9 mouse cellular contexts compared by ENCODE assay signal in genomic region chr11:101230526-101230925, GRCm38 (mm10). TPM values are rescaled to one million over a fixed set of nuclear protein-coding genes. Genes with fewer than 3 reads are reported as not detected.
DNase-seq lines count a peak whose midpoint lies in the region; ATAC-seq and TF ChIP-seq lines count a peak whose summit lies in the region.
"Had no signal": no experiment of that assay in that cellular context is flagged by ENCODE, and none has a peak within 500 bp of the region (broad histone marks: within the 10 kb centered on the region; RNA-seq: fewer than 3 reads in every experiment).

No protein-coding gene starts in this region.

- peak overlapping the region; percentile 27; the same call in 1 of the 2 replicates for H3K4me3 ChIP-seq in heart, embryonic 10.5 days
- H3K4me3 ChIP-seq in C2C12 (ENCODE audit: insufficient read depth, poor library complexity, severe bottlenecking) = no peak overlapping the region
- no peak overlapping the region for H3K4me3 ChIP-seq in embryonic facial prominence, embryonic 15.5 days (replicated peaks)
- H3K4me3 ChIP-seq in limb, embryonic 15.5 days = no peak overlapping the region

- ATAC-seq in embryonic facial prominence, embryonic 15.5 days (ENCODE audit: insufficient number of reproducible peaks, low FRiP score, low TSS enrichment, low read depth) = 0 out of 2 replicates have a peak, but pooled peaks have one; percentile 5
- no peak for ATAC-seq in limb, embryonic 15.5 days (ENCODE audit: insufficient number of reproducible peaks, low FRiP score, low TSS enrichment, low read depth)
- ATAC-seq in erythroblast, adult 5-6 weeks (replicated peaks; ENCODE audit: low FRiP score, poor library complexity, severe bottlenecking) = no peak

- TF ChIP-seq CTCF in C2C12 (IDR thresholded peaks at IDR 0.05; ENCODE audit: control insufficient read depth, insufficient read depth, insufficient read length) = no peak

- H3K9ac ChIP-seq in embryonic facial prominence, embryonic 15.5 days = no peak overlapping the region
- no peak overlapping the region for H3K9ac ChIP-seq in limb, embryonic 15.5 days

- WGBS in heart, embryonic 10.5 days = 25% methylated on average over 5 of the region's 5 CpGs
- whole genome bisulfite sequencing in embryonic facial prominence, embryonic 15.5 days = 10% methylated on average over 5 of the region's 5 CpGs
- 25% methylated on average over 5 of the region's 5 CpGs for WGBS in limb, embryonic 15.5 days

- no peak overlapping the region for H3ac ChIP-seq in C2C12 (ENCODE audit: control insufficient read depth, insufficient read length, low read depth)

- H3K79me3 ChIP-seq in C2C12 (ENCODE audit: low read depth) = no peaks in the 10 kb centered on the region

- peaks cover 4% of the 10 kb centered on the region for H3K79me2 ChIP-seq in C2C12 (ENCODE audit: control insufficient read depth, insufficient read depth)

- no peaks in the 10 kb centered on the region for H3K9me3 ChIP-seq in heart, embryonic 10.5 days
- H3K9me3 ChIP-seq in embryonic facial prominence, embryonic 15.5 days (replicated peaks) = no peaks in the 10 kb centered on the region
- H3K9me3 ChIP-seq in limb, embryonic 15.5 days = no peaks in the 10 kb centered on the region

- H3K4me1 ChIP-seq in heart, embryonic 10.5 days = peaks cover 43% of the 10 kb centered on the region
- peaks cover 36% of the 10 kb centered on the region for H3K4me1 ChIP-seq in embryonic facial prominence, embryonic 15.5 days
- H3K4me1 ChIP-seq in limb, embryonic 15.5 days = peaks cover 34% of the 10 kb centered on the region

- no peak for DNase-seq in heart, embryonic 10.5 days (ENCODE audit: low spot score)
- DNase-seq in heart, postnatal 4 days = no peak
- DNase-seq in retina, postnatal 1 day = no peak
- DNase-seq in layer of hippocampus, postnatal 14 days (ENCODE audit: low spot score in 2 of 2) = no peak
- DNase-seq: thymus, adult 18-20 months had no signal

- no peaks in the 10 kb centered on the region for H3K36me3 ChIP-seq in heart, embryonic 10.5 days
- H3K36me3 ChIP-seq in C2C12 (ENCODE audit: control insufficient read depth, insufficient read depth) = no peaks in the 10 kb centered on the region
- H3K36me3 ChIP-seq in embryonic facial prominence, embryonic 15.5 days = no peaks in the 10 kb centered on the region
- no peaks in the 10 kb centered on the region for H3K36me3 ChIP-seq in limb, embryonic 15.5 days

- H3K4me2 ChIP-seq in embryonic facial prominence, embryonic 15.5 days (replicated peaks) = peak overlapping the region; percentile 38
- peak overlapping the region; percentile 37 for H3K4me2 ChIP-seq in limb, embryonic 15.5 days

- H3K27ac ChIP-seq in heart, embryonic 10.5 days = peak overlapping the region; percentile 87
- H3K27ac ChIP-seq in embryonic facial prominence, embryonic 15.5 days (replicated peaks) = peak overlapping the region; percentile 92
- H3K27ac ChIP-seq in limb, embryonic 15.5 days = peak overlapping the region; percentile 78

- H3K27me3 ChIP-seq in heart, embryonic 10.5 days (ENCODE audit: insufficient read depth, poor library complexity, severe bottlenecking) = no peaks in the 10 kb centered on the region
- no peaks in the 10 kb centered on the region for H3K27me3 ChIP-seq in C2C12 (ENCODE audit: control insufficient read depth, insufficient read depth, insufficient read length)
- H3K27me3 ChIP-seq in embryonic facial prominence, embryonic 15.5 days = no peaks in the 10 kb centered on the region
- no peaks in the 10 kb centered on the region for H3K27me3 ChIP-seq in limb, embryonic 15.5 days

TF ChIP-seq in C2C12, 6 proteins besides CTCF, POLR2A, EP300 and RAD21:
- TF ChIP-seq MAX (IDR thresholded peaks at IDR 0.05) (no peak), FOSL1 (IDR thresholded peaks at IDR 0.05; ENCODE audit: insufficient read depth, low read length, poor library complexity, severe bottlenecking) (no peak), USF1 (IDR thresholded peaks at IDR 0.05; ENCODE audit: low read depth) (peak; percentile 30)
TF ChIP-seq in C2C12: peak in this region for 1.

RNA-seq across cellular contexts. Expression of gene Ezh1, which starts 4.3 kb away (rescaled TPM):
- polyA plus RNA-seq in heart, embryonic 10.5 days (2016; fragmentation: Nextera tagmentation; extraction: Ambion mirVana) = 12.9 and 13.3 TPM in 2 replicates
- 10 to 100 TPM; 14.7 to 15.0 TPM for total RNA-seq in heart, postnatal 4 days (2021)
- 4.5 TPM for polyA plus RNA-seq in C2C12 (2012; fragmentation: generic; extraction: Trizol)
- 16.5 and 18.7 TPM in 2 replicates for polyA plus RNA-seq in embryonic facial prominence, embryonic 15.5 days (2015; fragmentation: Nextera tagmentation; extraction: Ambion mirVana)
- polyA plus RNA-seq in limb, embryonic 15.5 days (2015; fragmentation: Nextera tagmentation; extraction: Ambion mirVana) = 15.6 and 17.6 TPM in 2 replicates
- 10 to 100 TPM; 38.2 to 40.0 TPM for total RNA-seq in layer of hippocampus, postnatal 14 days (2021)
- total RNA-seq in erythroblast, adult 5-6 weeks (2015; ENCODE audit: low replicate concordance) = 161 and 177 TPM in 2 replicates
- total RNA-seq in erythroblast, adult 5-6 weeks (2017; ENCODE audit: low replicate concordance) = 208 and 251 TPM in 2 replicates

RNA-seq across cellular contexts. Expression of gene Ramp2, which starts 15.3 kb away (rescaled TPM):
- 166 and 202 TPM in 2 replicates for polyA plus RNA-seq in heart, embryonic 10.5 days (2016; fragmentation: Nextera tagmentation; extraction: Ambion mirVana)
- total RNA-seq in heart, postnatal 4 days (2021) = 100 to 1,000 TPM; 122 to 134 TPM
- polyA plus RNA-seq in C2C12 (2012; fragmentation: generic; extraction: Trizol) = 0.66 TPM
- polyA plus RNA-seq in embryonic facial prominence, embryonic 15.5 days (2015; fragmentation: Nextera tagmentation; extraction: Ambion mirVana) = 138 and 139 TPM in 2 replicates
- polyA plus RNA-seq in limb, embryonic 15.5 days (2015; fragmentation: Nextera tagmentation; extraction: Ambion mirVana) = 99.6 and 110 TPM in 2 replicates
- 10 to 100 TPM; 74.0 to 75.7 TPM for total RNA-seq in layer of hippocampus, postnatal 14 days (2021)
- total RNA-seq in erythroblast, adult 5-6 weeks (2015; ENCODE audit: low replicate concordance) = 2.7 TPM in 1 of 2 replicates, not detected in the other
- not detected in 2 replicates for total RNA-seq in erythroblast, adult 5-6 weeks (2017; ENCODE audit: low replicate concordance)

RNA-seq across cellular contexts. Expression of gene Vps25, which starts 23.0 kb away (rescaled TPM):
- 130 and 137 TPM in 2 replicates for polyA plus RNA-seq in heart, embryonic 10.5 days (2016; fragmentation: Nextera tagmentation; extraction: Ambion mirVana)
- total RNA-seq in heart, postnatal 4 days (2021) = 10 to 100 TPM; 87.6 to 88.7 TPM
- polyA plus RNA-seq in C2C12 (2012; fragmentation: generic; extraction: Trizol) = 116 TPM
- polyA plus RNA-seq in embryonic facial prominence, embryonic 15.5 days (2015; fragmentation: Nextera tagmentation; extraction: Ambion mirVana) = 122 and 133 TPM in 2 replicates
- 112 and 120 TPM in 2 replicates for polyA plus RNA-seq in limb, embryonic 15.5 days (2015; fragmentation: Nextera tagmentation; extraction: Ambion mirVana)
- total RNA-seq in layer of hippocampus, postnatal 14 days (2021) = 10 to 100 TPM; 72.3 to 80.9 TPM
- total RNA-seq in erythroblast, adult 5-6 weeks (2015; ENCODE audit: low replicate concordance) = 83.8 and 91.5 TPM in 2 replicates
- total RNA-seq in erythroblast, adult 5-6 weeks (2017; ENCODE audit: low replicate concordance) = 25.0 and 31.3 TPM in 2 replicates

RNA-seq across cellular contexts. Expression of gene Wnk4, which starts 29.8 kb away (rescaled TPM):
- polyA plus RNA-seq in heart, embryonic 10.5 days (2016; fragmentation: Nextera tagmentation; extraction: Ambion mirVana) = 13.9 and 14.8 TPM in 2 replicates
- 1 to 10 TPM; 4.5 to 7.2 TPM for total RNA-seq in heart, postnatal 4 days (2021)
- polyA plus RNA-seq in C2C12 (2012; fragmentation: generic; extraction: Trizol) = 0.49 TPM
- polyA plus RNA-seq in embryonic facial prominence, embryonic 15.5 days (2015; fragmentation: Nextera tagmentation; extraction: Ambion mirVana) = 12.5 and 14.3 TPM in 2 replicates
- 7.9 and 9.9 TPM in 2 replicates for polyA plus RNA-seq in limb, embryonic 15.5 days (2015; fragmentation: Nextera tagmentation; extraction: Ambion mirVana)
- 1 to 10 TPM; 6.9 to 9.4 TPM for total RNA-seq in layer of hippocampus, postnatal 14 days (2021)
- total RNA-seq in erythroblast, adult 5-6 weeks (2015; ENCODE audit: low replicate concordance) = 2.3 and 17.7 TPM in 2 replicates
- 1.5 and 6.0 TPM in 2 replicates for total RNA-seq in erythroblast, adult 5-6 weeks (2017; ENCODE audit: low replicate concordance)

RNA-seq across cellular contexts. Expression of gene Cntd1, which starts 48.3 kb away (rescaled TPM):
- 0.79 and 1.6 TPM in 2 replicates for polyA plus RNA-seq in heart, embryonic 10.5 days (2016; fragmentation: Nextera tagmentation; extraction: Ambion mirVana)
- under 1 TPM; 0.41 to 0.47 TPM for total RNA-seq in heart, postnatal 4 days (2021)
- polyA plus RNA-seq in C2C12 (2012; fragmentation: generic; extraction: Trizol) = 0.05 TPM
- polyA plus RNA-seq in embryonic facial prominence, embryonic 15.5 days (2015; fragmentation: Nextera tagmentation; extraction: Ambion mirVana) = 1.1 and 1.9 TPM in 2 replicates
- polyA plus RNA-seq in limb, embryonic 15.5 days (2015; fragmentation: Nextera tagmentation; extraction: Ambion mirVana) = 0.70 and 1.3 TPM in 2 replicates
- total RNA-seq in layer of hippocampus, postnatal 14 days (2021) = under 1 TPM; 0.33 to 0.46 TPM
- 0.96 TPM in 1 of 2 replicates, not detected in the other for total RNA-seq in erythroblast, adult 5-6 weeks (2015; ENCODE audit: low replicate concordance)
- total RNA-seq in erythroblast, adult 5-6 weeks (2017; ENCODE audit: low replicate concordance) = 2.2 and 5.4 TPM in 2 replicates

Comparison
In these comparisons a context has a peak if more than half of its experiments do, and no peak if none do; other contexts are left out.
1. RNA of gene Ramp2, which starts 15.3 kb away (polyA plus RNA-seq): 166 to 202 TPM in heart, embryonic 10.5 days, 138 to 139 TPM in embryonic facial prominence, embryonic 15.5 days and 99.6 to 110 TPM in limb, embryonic 15.5 days; 0.66 TPM in C2C12 (single experiment); every median in the first group is over 10 times any median in the second.
2. Peak in every context shown above with its lines, with median percentiles within 50 percentile points of each other: H3K27ac ChIP-seq.